Mouse (Mus musculus): Measurements from ENCODE around the gene Gprc5d. TPM values are rescaled to one million over a fixed set of nuclear protein-coding genes. Genes with fewer than 3 reads are reported as not detected.

The Gprc5d gene
- polyA plus RNA-seq (2015; fragmentation: Nextera tagmentation; extraction: Ambion mirVana) = 0.11 and 0.13 TPM in 2 replicates

- WGBS (ENCODE audit: insufficient replicate concordance) = 79% methylated on average over 5 of the region's 5 CpGs
- no peaks in the 10 kb centered on the region for H3K4me1 ChIP-seq (ENCODE audit: insufficient read depth)
Measured at GRCm38 (mm10) chr6:135118183-135118582, at the start of gene Gprc5d. Gene Gprc5d (minus strand): TSS chr6:135118283.

GRCm38 (mm10) chr6:135166712-135167111, 48.6 kb upstream of the Gprc5d start:
- H3K36me3 ChIP-seq (replicated peaks; ENCODE audit: insufficient read depth, low read length) = peaks cover 11% of the 10 kb centered on the region; the same call in 1 of the 2 replicates
- DNase-seq (peak; percentile 30), ATAC-seq (no peak)
- H3K4me3 ChIP-seq (ENCODE audit: low read depth, low read length) = peak overlapping the region; percentile 74
- 29% methylated on average over 5 of the region's 5 CpGs for WGBS (ENCODE audit: insufficient replicate concordance)
- peaks cover 40% of the 10 kb centered on the region for H3K4me1 ChIP-seq (ENCODE audit: insufficient read depth)
- H3K9me3 ChIP-seq (ENCODE audit: low read length) = no peaks in the 10 kb centered on the region
- peak overlapping the region; percentile 97 for H3K27ac ChIP-seq (ENCODE audit: low read depth)
- peak overlapping the region; percentile 75 for H3K4me2 ChIP-seq (ENCODE audit: low read depth, low read length)
- TF ChIP-seq EP300 (IDR thresholded peaks at IDR 0.05; ENCODE audit: low read depth) (peak; percentile 89), CTCF (IDR thresholded peaks at IDR 0.05; ENCODE audit: low read depth) (no peak)
- H3K9ac ChIP-seq (replicated peaks) = peak overlapping the region; percentile 86
- H3K27me3 ChIP-seq (ENCODE audit: insufficient read depth, low read length) = no peaks in the 10 kb centered on the region

More at GRCm38 (mm10) chr6:135118183-135118582, at the start of gene Gprc5d:
- no peak for DNase-seq
- Histone ChIP-seq H3K9me3 (ENCODE audit: low read length) (no peaks in the 10 kb centered on the region), H3K27ac (ENCODE audit: low read depth) (no peak within 1 kb of the TSS), H3K4me3 (ENCODE audit: low read depth, low read length) (no peak within 1 kb of the TSS), H3K36me3 (replicated peaks; ENCODE audit: insufficient read depth, low read length) (no peaks in the 10 kb centered on the region), H3K27me3 (ENCODE audit: insufficient read depth, low read length) (no peaks in the 10 kb centered on the region), H3K4me2 (ENCODE audit: low read depth, low read length) (no peak within 1 kb of the TSS), H3K9ac (replicated peaks) (no peak within 1 kb of the TSS)
- no peak for TF ChIP-seq EP300 (IDR thresholded peaks at IDR 0.05; ENCODE audit: low read depth)
- no peak for TF ChIP-seq CTCF (IDR thresholded peaks at IDR 0.05; ENCODE audit: low read depth)
- no peak for ATAC-seq

GRCm38 (mm10) chr6:135166262-135166661, 48.2 kb upstream of the Gprc5d start:
- WGBS (ENCODE audit: insufficient replicate concordance) = 40% methylated on average over 3 of the region's 3 CpGs
- no peak for ATAC-seq
- H3K27me3 ChIP-seq (ENCODE audit: insufficient read depth, low read length) = no peaks in the 10 kb centered on the region
- peak overlapping the region; percentile 75 for H3K4me2 ChIP-seq (ENCODE audit: low read depth, low read length)
- H3K27ac ChIP-seq (ENCODE audit: low read depth) = peak overlapping the region; percentile 97
- H3K9me3 ChIP-seq (ENCODE audit: low read length) = no peaks in the 10 kb centered on the region
- peak overlapping the region; percentile 86 for H3K9ac ChIP-seq (replicated peaks)
- peaks cover 11% of the 10 kb centered on the region; the same call in 1 of the 2 replicates for H3K36me3 ChIP-seq (replicated peaks; ENCODE audit: insufficient read depth, low read length)
- DNase-seq = no peak
- peak overlapping the region; percentile 74 for H3K4me3 ChIP-seq (ENCODE audit: low read depth, low read length)
- no peak for TF ChIP-seq CTCF (IDR thresholded peaks at IDR 0.05; ENCODE audit: low read depth)
- TF ChIP-seq EP300 (IDR thresholded peaks at IDR 0.05; ENCODE audit: low read depth) = no peak
- H3K4me1 ChIP-seq (ENCODE audit: insufficient read depth) = peaks cover 42% of the 10 kb centered on the region

- peak overlapping the region; percentile 74 for H3K4me3 ChIP-seq (ENCODE audit: low read depth, low read length)
- ATAC-seq = peak; percentile 67
Measured at GRCm38 (mm10) chr6:135165706-135166105, 47.6 kb upstream of the Gprc5d start.

DNA sequence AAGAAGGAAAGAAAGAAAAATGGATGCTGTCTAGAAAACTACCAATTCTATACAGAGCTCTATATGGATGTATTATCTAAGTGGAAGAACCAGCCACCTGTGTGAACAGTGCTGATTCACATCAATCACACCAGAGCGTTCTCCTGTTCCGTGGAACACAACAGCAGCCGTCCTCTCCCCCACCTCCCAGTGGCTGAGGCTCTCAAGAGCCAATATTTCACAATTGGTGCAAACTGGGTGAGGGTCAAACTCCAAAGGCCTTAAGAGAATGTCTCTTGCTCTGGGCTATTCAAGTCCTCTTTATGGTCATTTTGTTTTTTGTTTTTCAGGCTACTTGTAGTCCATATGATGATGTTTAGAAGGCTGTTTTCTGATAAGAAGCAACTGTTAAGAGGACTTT, 47.1 kb upstream of the Gprc5d start:
- ATAC-seq = peak; percentile 24
- Histone ChIP-seq H3K4me2 (ENCODE audit: low read depth, low read length) (peak overlapping the region; percentile 75), H3K27ac (ENCODE audit: low read depth) (peak overlapping the region; percentile 97), H3K4me3 (ENCODE audit: low read depth, low read length) (peak overlapping the region; percentile 74), H3K27me3 (ENCODE audit: insufficient read depth, low read length) (no peaks in the 10 kb centered on the region), H3K9me3 (ENCODE audit: low read length) (no peaks in the 10 kb centered on the region), H3K9ac (replicated peaks) (peak overlapping the region; percentile 16; the same call in 1 of the 2 replicates), H3K36me3 (replicated peaks; ENCODE audit: insufficient read depth, low read length) (peaks cover 11% of the 10 kb centered on the region; the same call in 1 of the 2 replicates), H3K4me1 (ENCODE audit: insufficient read depth) (peaks cover 50% of the 10 kb centered on the region)
- TF ChIP-seq EP300 (IDR thresholded peaks at IDR 0.05; ENCODE audit: low read depth) (0 out of 2 replicates have a peak, but pooled peaks have one; percentile 9), CTCF (IDR thresholded peaks at IDR 0.05; ENCODE audit: low read depth) (no peak)
- 35% methylated on average over 3 of the region's 3 CpGs for WGBS (ENCODE audit: insufficient replicate concordance)
- peak; percentile 58 for DNase-seq

More at GRCm38 (mm10) chr6:135165706-135166105, 47.6 kb upstream of the Gprc5d start:
- 45% methylated on average over 2 of the region's 2 CpGs for WGBS (ENCODE audit: insufficient replicate concordance)
- peak overlapping the region; percentile 97 for H3K27ac ChIP-seq (ENCODE audit: low read depth)
- no peaks in the 10 kb centered on the region for H3K27me3 ChIP-seq (ENCODE audit: insufficient read depth, low read length)
- peaks cover 11% of the 10 kb centered on the region; the same call in 1 of the 2 replicates for H3K36me3 ChIP-seq (replicated peaks; ENCODE audit: insufficient read depth, low read length)
- peak; percentile 62 for DNase-seq
- no peaks in the 10 kb centered on the region for H3K9me3 ChIP-seq (ENCODE audit: low read length)
- TF ChIP-seq CTCF (IDR thresholded peaks at IDR 0.05; ENCODE audit: low read depth) (no peak), EP300 (IDR thresholded peaks at IDR 0.05; ENCODE audit: low read depth) (peak; percentile 97)
- peaks cover 46% of the 10 kb centered on the region for H3K4me1 ChIP-seq (ENCODE audit: insufficient read depth)
- peak overlapping the region; percentile 75 for H3K4me2 ChIP-seq (ENCODE audit: low read depth, low read length)
- H3K9ac ChIP-seq (replicated peaks) = peak overlapping the region; percentile 16

GRCm38 (mm10) chr6:135162861-135163260, 44.8 kb upstream of the Gprc5d start:
- Histone ChIP-seq H3K9me3 (ENCODE audit: low read length) (no peaks in the 10 kb centered on the region), H3K4me2 (ENCODE audit: low read depth, low read length) (peak overlapping the region; percentile 31), H3K27ac (ENCODE audit: low read depth) (peak overlapping the region; percentile 80), H3K9ac (replicated peaks) (peak overlapping the region; percentile 41; the same call in 1 of the 2 replicates), H3K4me1 (ENCODE audit: insufficient read depth) (peaks cover 48% of the 10 kb centered on the region), H3K27me3 (ENCODE audit: insufficient read depth, low read length) (no peaks in the 10 kb centered on the region), H3K4me3 (ENCODE audit: low read depth, low read length) (no peak overlapping the region), H3K36me3 (replicated peaks; ENCODE audit: insufficient read depth, low read length) (peaks cover 11% of the 10 kb centered on the region; the same call in 1 of the 2 replicates)
- DNase-seq (no peak), ATAC-seq (no peak)
- WGBS (ENCODE audit: insufficient replicate concordance) = 44% methylated on average over 4 of the region's 4 CpGs
- TF ChIP-seq CTCF (IDR thresholded peaks at IDR 0.05; ENCODE audit: low read depth) (no peak), EP300 (IDR thresholded peaks at IDR 0.05; ENCODE audit: low read depth) (peak; percentile 64; the same call in 1 of the 2 replicates)

Measured in liver, postnatal 0 days (tissue).